Comparison of ENCODE assay signal across 19 mouse cellular contexts in the genomic region with DNA sequence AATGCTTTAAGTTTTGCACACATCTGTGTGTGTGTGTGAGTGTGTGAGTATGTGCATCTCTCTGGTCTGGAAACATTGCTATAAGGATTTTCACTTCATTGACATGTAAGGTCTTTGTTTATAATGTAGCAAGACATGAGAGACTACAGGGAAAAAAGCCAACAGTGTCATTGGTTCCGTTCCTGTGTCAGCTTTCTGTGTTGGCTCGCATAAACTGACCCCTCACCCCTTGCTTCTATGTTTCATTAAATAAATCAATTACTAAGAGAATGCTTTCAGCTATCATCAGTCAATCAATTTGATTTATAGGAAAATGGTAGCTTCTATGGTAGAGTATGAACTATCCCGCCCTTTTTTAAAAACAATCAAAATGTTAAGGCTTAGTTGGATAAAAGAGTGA.
"Had no signal": no experiment of that assay in that cellular context is flagged by ENCODE, and none has a peak within 500 bp of the region (broad histone marks: within the 10 kb centered on the region; RNA-seq: fewer than 3 reads in every experiment).

No protein-coding gene starts in this region.

- H3K4me2 ChIP-seq: heart, embryonic 11.5 days; heart, embryonic 13.5 days; heart, embryonic 15.5 days; hindbrain, embryonic 13.5 days; hindbrain, embryonic 15.5 days; limb, embryonic 13.5 days; limb, embryonic 15.5 days; liver, embryonic 13.5 days had no signal

- H3K27me3 ChIP-seq: heart, embryonic 13.5 days; heart, embryonic 15.5 days; hindbrain, embryonic 13.5 days; hindbrain, embryonic 15.5 days; limb, embryonic 13.5 days; limb, embryonic 15.5 days had no signal

- ATAC-seq: hindbrain, postnatal 0 days; intestine, postnatal 0 days had no signal

- DNase-seq: forebrain, postnatal 0 days; gastrocnemius, postnatal 10 days; gastrocnemius, postnatal 36 days; heart, postnatal 14 days; heart, postnatal 36 days; kidney, adult 18-20 months; layer of hippocampus, postnatal 36 days; left cerebral cortex, postnatal 4 days had no signal

- H3K27ac ChIP-seq: hindbrain, embryonic 13.5 days; hindbrain, embryonic 15.5 days; hindbrain, postnatal 0 days; kidney, postnatal 0 days; limb, embryonic 13.5 days; limb, embryonic 15.5 days; liver, embryonic 13.5 days had no signal

- H3K9me3 ChIP-seq: heart, embryonic 13.5 days; heart, embryonic 15.5 days; hindbrain, embryonic 13.5 days; hindbrain, embryonic 15.5 days; limb, embryonic 13.5 days; limb, embryonic 15.5 days; liver, embryonic 13.5 days had no signal

- H3K9ac ChIP-seq: forebrain, postnatal 0 days; heart, embryonic 13.5 days; heart, embryonic 15.5 days; hindbrain, embryonic 13.5 days; hindbrain, embryonic 15.5 days; limb, embryonic 13.5 days; limb, embryonic 15.5 days; liver, embryonic 13.5 days had no signal

- H3K4me3 ChIP-seq: heart, embryonic 13.5 days; heart, embryonic 15.5 days; hindbrain, embryonic 13.5 days; hindbrain, embryonic 15.5 days; limb, embryonic 13.5 days; limb, embryonic 15.5 days; liver, embryonic 13.5 days had no signal

- H3K36me3 ChIP-seq: heart, embryonic 13.5 days; heart, embryonic 15.5 days; hindbrain, embryonic 13.5 days; hindbrain, embryonic 15.5 days; limb, embryonic 13.5 days; limb, embryonic 15.5 days; liver, embryonic 13.5 days had no signal
